Mouse (Mus musculus) stomach, postnatal 0 days (tissue): Measurements from ENCODE around the gene Cpxm1.

ENCODE experiments used
- CTCF ChIP-seq: IDR thresholded peaks from 2 replicates; pipeline ENCODE4 v1.5.1; 2016; ENCODE audit warnings: antibody characterized with exemption, low read depth, mild to moderate bottlenecking, moderate library complexity
- EP300 ChIP-seq: optimal IDR thresholded peaks from 2 replicates; pipeline ENCODE3; 2016; ENCODE audit warnings: antibody characterized with exemption

DNA sequence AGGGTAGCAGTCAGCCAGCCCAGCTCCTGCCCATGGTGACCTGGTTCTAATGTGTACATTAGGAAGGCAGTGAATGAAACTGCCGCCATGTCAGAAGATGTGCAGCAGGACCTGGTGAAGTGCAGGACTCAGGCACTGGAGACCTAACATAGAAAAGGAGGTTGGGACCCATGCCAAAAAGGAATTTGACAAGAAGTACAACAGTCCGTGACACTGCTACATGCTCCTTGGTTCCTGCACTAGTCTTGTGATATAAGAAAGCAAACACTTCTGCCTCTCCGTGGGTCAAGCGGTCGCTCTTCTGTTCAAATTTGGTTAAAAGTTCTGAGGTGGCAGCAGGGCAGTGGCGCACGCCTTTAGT lies 56.2 kb downstream of the Cpxm1 start:
- TF ChIP-seq CTCF: no peak
- TF ChIP-seq EP300: no peak
